Mouse (Mus musculus): ENCODE results near the gene Lamb3. TPM values are rescaled to one million over a fixed set of nuclear protein-coding genes. Genes with fewer than 3 reads are reported as not detected.

Lamb3 gene
- polyA plus RNA-seq, 1 experiment from 2014 or later = 0.09 TPM

Other genes with a start within 250 kb of the Lamb3 start
- gene Syt14, start 171.9 kb upstream of the Lamb3 start, polyA plus RNA-seq (2016; fragmentation: Nextera tagmentation; extraction: Ambion mirVana) = 3.7 and 4.1 TPM in 2 replicates
- gene Diexf, start 77.4 kb upstream of the Lamb3 start, polyA plus RNA-seq (2016; fragmentation: Nextera tagmentation; extraction: Ambion mirVana) = 8.4 and 8.8 TPM in 2 replicates
- gene Irf6, start 54.6 kb upstream of the Lamb3 start, polyA plus RNA-seq (2016; fragmentation: Nextera tagmentation; extraction: Ambion mirVana) = 2.3 and 2.6 TPM in 2 replicates
- gene A130010J15Rik, start 39.7 kb upstream of the Lamb3 start, polyA plus RNA-seq (2016; fragmentation: Nextera tagmentation; extraction: Ambion mirVana) = 16.7 and 16.9 TPM in 2 replicates
- 1.2 and 1.9 TPM in 2 replicates for gene Traf3ip3, start 6.0 kb upstream of the Lamb3 start, polyA plus RNA-seq (2016; fragmentation: Nextera tagmentation; extraction: Ambion mirVana)
- 0.09 TPM in 1 of 2 replicates, not detected in the other for gene Hsd11b1, start 56.4 kb downstream of the Lamb3 start, polyA plus RNA-seq (2016; fragmentation: Nextera tagmentation; extraction: Ambion mirVana)
- 9.0 and 10.3 TPM in 2 replicates for gene G0s2, start 65.5 kb downstream of the Lamb3 start, polyA plus RNA-seq (2016; fragmentation: Nextera tagmentation; extraction: Ambion mirVana)
- gene Camk1g, start 162.6 kb downstream of the Lamb3 start, polyA plus RNA-seq (2016; fragmentation: Nextera tagmentation; extraction: Ambion mirVana) = 12.8 and 18.4 TPM in 2 replicates

All from midbrain, embryonic 10.5 days (tissue).